ENCODE assay signal across 15 mouse cellular contexts in the genomic region with DNA sequence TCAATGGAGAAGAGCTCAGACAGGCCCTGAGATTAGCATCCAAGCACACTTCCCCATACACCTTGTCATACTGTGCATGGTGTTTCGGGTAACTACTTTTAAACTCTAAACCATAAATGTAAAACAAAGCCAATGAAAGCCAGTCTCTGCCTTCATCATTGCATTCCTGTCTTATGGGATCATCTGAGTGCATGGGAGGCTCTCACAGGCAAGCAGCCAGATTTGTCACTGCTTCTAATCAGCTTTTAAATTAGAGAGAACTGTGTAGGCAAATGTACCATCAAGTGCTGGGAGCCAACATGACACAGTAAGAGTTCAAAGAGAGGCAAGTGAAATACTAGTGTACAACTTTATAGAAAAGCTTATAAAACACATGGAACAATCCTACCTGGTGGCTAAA. TPM values are rescaled to one million over a fixed set of nuclear protein-coding genes. Genes with fewer than 3 reads are reported as not detected.
DNase-seq lines count a peak whose midpoint lies in the region; ATAC-seq and TF ChIP-seq lines count a peak whose summit lies in the region.
"Had no signal": no experiment of that assay in that cellular context is flagged by ENCODE, and none has a peak within 500 bp of the region (broad histone marks: within the 10 kb centered on the region; RNA-seq: fewer than 3 reads in every experiment).

No protein-coding gene starts in this region.

- intact Hi-C loops in gastrocnemius, postnatal 14 days (cut with DNase I; ENCODE audit: low total_unique reads): no loop called here

- H3K4me2 ChIP-seq in embryonic facial prominence, embryonic 14.5 days (ENCODE audit: low read depth, low read length): no peak overlapping the region
- H3K4me2 ChIP-seq: midbrain, embryonic 12.5 days had no signal

- no peaks in the 10 kb centered on the region for H3K9me3 ChIP-seq in embryonic facial prominence, embryonic 14.5 days (ENCODE audit: control insufficient read depth, low read length)
- H3K9me3 ChIP-seq in embryonic facial prominence, embryonic 10.5 days: no peaks in the 10 kb centered on the region
- H3K9me3 ChIP-seq: midbrain, embryonic 12.5 days had no signal

- no peaks in the 10 kb centered on the region for H3K27me3 ChIP-seq in embryonic facial prominence, embryonic 14.5 days (replicated peaks; ENCODE audit: control insufficient read depth, insufficient read depth, low read length)
- H3K27me3 ChIP-seq in embryonic facial prominence, embryonic 10.5 days (replicated peaks; ENCODE audit: low read depth, poor library complexity, severe bottlenecking): no peaks in the 10 kb centered on the region
- H3K27me3 ChIP-seq: midbrain, embryonic 12.5 days had no signal

- no peak overlapping the region for H3K9ac ChIP-seq in embryonic facial prominence, embryonic 14.5 days (ENCODE audit: low read depth, low read length)
- H3K9ac ChIP-seq: midbrain, embryonic 12.5 days had no signal

- TF ChIP-seq POLR2A in brain, embryonic 14.5 days (IDR thresholded peaks at IDR 0.05; ENCODE audit: borderline replicate concordance, extremely low read depth, insufficient read depth, insufficient read length, poor library complexity, severe bottlenecking): no peak

- TF ChIP-seq CTCF in brain, embryonic 14.5 days (IDR thresholded peaks at IDR 0.05; ENCODE audit: borderline replicate concordance, extremely low read depth, insufficient read depth, insufficient read length): no peak
- no peak for TF ChIP-seq CTCF in layer of hippocampus, adult 2 months (conservative IDR thresholded peaks at IDR 0.05)

- peak; percentile 14 for DNase-seq in embryonic facial prominence, embryonic 14.5 days (ENCODE audit: low spot score)
- no peak for DNase-seq in embryonic facial prominence, embryonic 10.5 days (ENCODE audit: low spot score)
- DNase-seq in left cerebral cortex, adult 9 months (ENCODE audit: low spot score in 2 of 2): peak; percentile 26 to 35
- no peak for DNase-seq in left cerebral cortex, adult 11 months (ENCODE audit: low spot score)
- DNase-seq in brain, embryonic 14.5 days (ENCODE audit: low read depth): peak; percentile 27
- peak; percentile 61 to 67 for DNase-seq in layer of hippocampus, adult 2 months (ENCODE audit: low spot score in 2 of 2)
- no peak for DNase-seq in gastrocnemius, postnatal 14 days
- DNase-seq: adrenal gland, postnatal 25 days; cerebellum, postnatal 25 days; left cerebral cortex, postnatal 4 days; lung, adult 2 months; thymus, postnatal 14 days had no signal

- no peak overlapping the region for H3K4me3 ChIP-seq in embryonic facial prominence, embryonic 14.5 days (ENCODE audit: low read depth, low read length)
- H3K4me3 ChIP-seq in embryonic facial prominence, embryonic 10.5 days: no peak overlapping the region
- H3K4me3 ChIP-seq in layer of hippocampus, adult 2 months: no peak overlapping the region
- H3K4me3 ChIP-seq: midbrain, embryonic 12.5 days had no signal

- no peak for ATAC-seq in embryonic facial prominence, embryonic 14.5 days (ENCODE audit: low read depth)
- ATAC-seq in CD4-positive, CD25-positive, alpha-beta regulatory T cell, adult 4 months: no peak
- ATAC-seq: hindbrain, postnatal 0 days had no signal

- 70% methylated on average over 1 of the region's 1 CpGs for WGBS in embryonic facial prominence, embryonic 14.5 days
- WGBS in embryonic facial prominence, embryonic 10.5 days: 95% methylated on average over 1 of the region's 1 CpGs

- peaks cover 11% of the 10 kb centered on the region; the same call in 1 of the 2 replicates for H3K36me3 ChIP-seq in embryonic facial prominence, embryonic 14.5 days (ENCODE audit: control insufficient read depth, insufficient read depth, low read length)
- H3K36me3 ChIP-seq in embryonic facial prominence, embryonic 10.5 days (replicated peaks): peaks cover 16% of the 10 kb centered on the region; the same call in 1 of the 2 replicates

- no peak overlapping the region for H3K27ac ChIP-seq in embryonic facial prominence, embryonic 14.5 days (replicated peaks; ENCODE audit: low read depth, low read length)
- H3K27ac ChIP-seq in embryonic facial prominence, embryonic 10.5 days (replicated peaks): no peak overlapping the region
- peak overlapping the region; percentile 59; the same call in 1 of the 2 replicates for H3K27ac ChIP-seq in layer of hippocampus, adult 2 months
- H3K27ac ChIP-seq: hindbrain, postnatal 0 days; midbrain, embryonic 12.5 days had no signal

- no peaks in the 10 kb centered on the region for H3K4me1 ChIP-seq in embryonic facial prominence, embryonic 14.5 days (ENCODE audit: control insufficient read depth, insufficient read depth, low read length)
- no peaks in the 10 kb centered on the region for H3K4me1 ChIP-seq in embryonic facial prominence, embryonic 10.5 days
- H3K4me1 ChIP-seq: midbrain, embryonic 12.5 days had no signal

RNA-seq across cellular contexts. Expression of gene Rab11a, which starts 35.9 kb away (rescaled TPM):
- polyA plus RNA-seq in embryonic facial prominence, embryonic 14.5 days (2014; fragmentation: Nextera tagmentation; extraction: Ambion mirVana): 401 and 403 TPM in 2 replicates
- 247 and 254 TPM in 2 replicates for polyA plus RNA-seq in embryonic facial prominence, embryonic 10.5 days (2016; fragmentation: Nextera tagmentation; extraction: Ambion mirVana)
- polyA plus RNA-seq in brain, embryonic 14.5 days (2012; rRNA removed): 230 and 306 TPM in 2 replicates
- 100 to 1,000 TPM; 218 to 232 TPM for total RNA-seq in layer of hippocampus, adult 2 months (2021)
- 100 to 1,000 TPM; 166 to 218 TPM for polyA plus RNA-seq in CD4-positive, CD25-positive, alpha-beta regulatory T cell, adult 4 months (2017; shearing (Covaris generic))
- total RNA-seq in gastrocnemius, postnatal 14 days (2021): 100 to 1,000 TPM; 116 to 134 TPM

Comparison
In these comparisons a context has a peak if more than half of its experiments do, and no peak if none do; other contexts are left out.
1. DNase-seq: peak in embryonic facial prominence, embryonic 14.5 days (single experiment), left cerebral cortex, adult 9 months (2 of 2), brain, embryonic 14.5 days (single experiment) and layer of hippocampus, adult 2 months (2 of 2); none in embryonic facial prominence, embryonic 10.5 days (single experiment), left cerebral cortex, adult 11 months (single experiment) and gastrocnemius, postnatal 14 days (single experiment).